Mouse (Mus musculus) myocyte (in vitro differentiated cells): ENCODE measurements at regions not wholly inside any gene's neighbourhood (a gene's known extent, or its start where the extent isn't known, plus 50 kb on each side); places are given as distances from the start of the nearest gene placed in this dataset.
A peak's percentile ranks its signal among the peaks of the same experiment; 100 is the strongest.

ENCODE experiments used
- H3K27me3 ChIP-seq: one replicate; pipeline ENCODE4 v1.6.1; 2011; ENCODE audit not compliant: control insufficient read depth, insufficient read depth, insufficient read length
- H3K36me3 ChIP-seq: one replicate; pipeline ENCODE4 v1.6.1; 2011; ENCODE audit not compliant: control insufficient read depth, insufficient read depth
- H3K4me2 ChIP-seq: one replicate; pipeline ENCODE4 v1.6.1; 2011; ENCODE audit warnings: low read depth, control low read depth
- H3K4me3 ChIP-seq: one replicate; pipeline ENCODE4 v1.5.1; 2011; ENCODE audit warnings: mild to moderate bottlenecking, control low read depth, moderate library complexity
- H3K79me2 ChIP-seq: one replicate; pipeline ENCODE4 v1.6.1; 2011; ENCODE audit not compliant: control insufficient read depth, insufficient read depth
- H3ac ChIP-seq: one replicate; pipeline ENCODE4 v1.6.1; 2011; ENCODE audit not compliant: control insufficient read depth, insufficient read length
- CEBPB ChIP-seq: IDR thresholded peaks from 2 replicates; pipeline ENCODE4 v1.6.1; 2011; ENCODE audit warnings: mild to moderate bottlenecking, moderate library complexity; ENCODE audit not compliant: poor library complexity, insufficient read depth, severe bottlenecking
- E2F4 ChIP-seq: IDR thresholded peaks from one replicate; pipeline ENCODE4 v1.6.1; 2011; ENCODE audit warnings: mild to moderate bottlenecking, control low read depth, moderate library complexity; ENCODE audit not compliant: insufficient read depth
- MAX ChIP-seq: IDR thresholded peaks from one replicate; pipeline ENCODE4 v1.6.1; 2011; ENCODE audit warnings: low read depth, mild to moderate bottlenecking, control low read depth
- MYOD1 ChIP-seq, 3 experiments: IDR thresholded peaks; one replicate each; pipeline ENCODE4 v1.6.1; 2011; ENCODE audit warnings: control low read depth in 2 of 3, low read depth in 2 of 3, mild to moderate bottlenecking in 2 of 3, moderate library complexity in 1 of 3; ENCODE audit not compliant: insufficient read length in 2 of 3, control insufficient read depth in 1 of 3
- MYOG ChIP-seq, 3 experiments: IDR thresholded peaks; one replicate each; pipeline ENCODE4 v1.6.1; 2011; ENCODE audit warnings: control low read depth in 2 of 3, low read depth in 2 of 3, mild to moderate bottlenecking in 2 of 3; ENCODE audit not compliant: insufficient read length in 2 of 3, control insufficient read depth in 1 of 3, insufficient read depth in 1 of 3
- POLR2A ChIP-seq: IDR thresholded peaks from one replicate; pipeline ENCODE4 v1.6.1; 2011; ENCODE audit warnings: low read depth, mild to moderate bottlenecking, control low read depth, moderate library complexity; ENCODE audit not compliant: insufficient read length
- POLR2AphosphoS2 ChIP-seq: IDR thresholded peaks from one replicate; pipeline ENCODE4 v1.6.1; 2011; ENCODE audit warnings: low read depth, control low read depth; ENCODE audit not compliant: insufficient read length
- REST ChIP-seq: IDR thresholded peaks from one replicate; pipeline ENCODE4 v1.6.1; 2011; ENCODE audit warnings: mild to moderate bottlenecking, control low read depth, moderate library complexity; ENCODE audit not compliant: insufficient read depth, insufficient read length
- SRF ChIP-seq: IDR thresholded peaks from one replicate; pipeline ENCODE4 v1.6.1; 2011; ENCODE audit warnings: low read depth; ENCODE audit not compliant: control insufficient read depth, insufficient read length
- TCF12 ChIP-seq: IDR thresholded peaks from one replicate; pipeline ENCODE4 v1.6.1; 2011; ENCODE audit warnings: mild to moderate bottlenecking, control low read depth; ENCODE audit not compliant: poor library complexity, insufficient read depth, severe bottlenecking
- TCF3 ChIP-seq: IDR thresholded peaks from one replicate; pipeline ENCODE4 v1.6.1; 2011; ENCODE audit warnings: low read depth, control low read depth; ENCODE audit not compliant: insufficient read length
- USF1 ChIP-seq: IDR thresholded peaks from one replicate; pipeline ENCODE4 v1.6.1; 2011; ENCODE audit warnings: low read depth, mild to moderate bottlenecking, control low read depth, moderate library complexity

- Histone ChIP-seq H3K4me3 (no peak overlapping the region), H3K79me2 (no peaks in the 10 kb centered on the region), H3K4me2 (no peak overlapping the region), H3ac (no peak overlapping the region), H3K27me3 (no peaks in the 10 kb centered on the region), H3K36me3 (no peaks in the 10 kb centered on the region)
- TF ChIP-seq MAX (no peak), REST (no peak), USF1 (no peak), E2F4 (no peak), TCF12 (no peak), MYOG (IDR thresholded peaks at IDR 0.05; ENCODE audit: control insufficient read depth in 1 of 3, insufficient read depth in 1 of 3, insufficient read length in 2 of 3, low read depth in 2 of 3) (no peak), TCF3 (no peak), MYOD1 (IDR thresholded peaks at IDR 0.05; ENCODE audit: control insufficient read depth in 1 of 3, insufficient read length in 2 of 3, low read depth in 2 of 3) (no peak), CEBPB (no peak), POLR2AphosphoS2 (no peak), POLR2A (no peak)
These were observed 58.9 kb upstream of the Ppp2r5a start for GRCm38 (mm10) chr1:191461811-191462491.

- TF ChIP-seq POLR2A (no peak), CEBPB (no peak), POLR2AphosphoS2 (no peak), TCF3 (no peak), MYOD1 (IDR thresholded peaks at IDR 0.05; ENCODE audit: control insufficient read depth in 1 of 3, insufficient read length in 2 of 3, low read depth in 2 of 3) (no peak), E2F4 (no peak), MYOG (IDR thresholded peaks at IDR 0.05; ENCODE audit: control insufficient read depth in 1 of 3, insufficient read depth in 1 of 3, insufficient read length in 2 of 3, low read depth in 2 of 3) (no peak), MAX (no peak), USF1 (no peak), SRF (no peak), TCF12 (no peak), REST (no peak)
- no peaks in the 10 kb centered on the region for H3K27me3 ChIP-seq
- no peak overlapping the region for H3K4me3 ChIP-seq
- no peaks in the 10 kb centered on the region for H3K79me2 ChIP-seq
- H3K4me2 ChIP-seq = no peak overlapping the region
- H3K36me3 ChIP-seq = no peaks in the 10 kb centered on the region
- no peak overlapping the region for H3ac ChIP-seq
These were observed 56.0 kb upstream of the Ppp2r5a start for GRCm38 (mm10) chr1:191459066-191459465.

GRCm38 (mm10) chr1:191458292-191458691 lies 55.2 kb upstream of the Ppp2r5a start:
- H3K79me2 ChIP-seq = no peaks in the 10 kb centered on the region
- H3ac ChIP-seq = no peak overlapping the region
- no peak overlapping the region for H3K4me3 ChIP-seq
- TF ChIP-seq USF1 (no peak), POLR2AphosphoS2 (no peak), CEBPB (no peak)
- no peaks in the 10 kb centered on the region for H3K27me3 ChIP-seq
- no peak overlapping the region for H3K4me2 ChIP-seq
- no peaks in the 10 kb centered on the region for H3K36me3 ChIP-seq

- no peak overlapping the region for H3K4me2 ChIP-seq
- no peaks in the 10 kb centered on the region for H3K79me2 ChIP-seq
- TF ChIP-seq MAX (no peak), MYOD1 (IDR thresholded peaks at IDR 0.05; ENCODE audit: control insufficient read depth in 1 of 3, insufficient read length in 2 of 3, low read depth in 2 of 3) (no peak), POLR2A (no peak), USF1 (no peak), MYOG (IDR thresholded peaks at IDR 0.05; ENCODE audit: control insufficient read depth in 1 of 3, insufficient read depth in 1 of 3, insufficient read length in 2 of 3, low read depth in 2 of 3) (no peak), CEBPB (no peak), E2F4 (no peak), REST (no peak)
- no peaks in the 10 kb centered on the region for H3K36me3 ChIP-seq
- no peak overlapping the region for H3ac ChIP-seq
- H3K4me3 ChIP-seq = no peak overlapping the region
- no peaks in the 10 kb centered on the region for H3K27me3 ChIP-seq
These were observed 54.0 kb upstream of the Ppp2r5a start for GRCm38 (mm10) chr1:191457103-191457502.

- Histone ChIP-seq H3K4me2 (peak overlapping the region; percentile 16), H3K36me3 (no peaks in the 10 kb centered on the region), H3K27me3 (no peaks in the 10 kb centered on the region), H3ac (no peak overlapping the region), H3K79me2 (no peaks in the 10 kb centered on the region), H3K4me3 (no peak overlapping the region)
- TF ChIP-seq E2F4 (no peak), MYOG (IDR thresholded peaks at IDR 0.05; ENCODE audit: control insufficient read depth in 1 of 3, insufficient read depth in 1 of 3, insufficient read length in 2 of 3, low read depth in 2 of 3) (no peak), MAX (no peak), REST (no peak), CEBPB (no peak), TCF3 (no peak), MYOD1 (IDR thresholded peaks at IDR 0.05; ENCODE audit: control insufficient read depth in 1 of 3, insufficient read length in 2 of 3, low read depth in 2 of 3) (no peak), SRF (no peak), USF1 (no peak), POLR2AphosphoS2 (no peak), TCF12 (no peak), POLR2A (no peak)
These were observed 51.5 kb upstream of the Ppp2r5a start for GRCm38 (mm10) chr1:191454604-191455003.
